Comparison of ENCODE assay signal across 16 mouse cellular contexts in the genomic region with DNA sequence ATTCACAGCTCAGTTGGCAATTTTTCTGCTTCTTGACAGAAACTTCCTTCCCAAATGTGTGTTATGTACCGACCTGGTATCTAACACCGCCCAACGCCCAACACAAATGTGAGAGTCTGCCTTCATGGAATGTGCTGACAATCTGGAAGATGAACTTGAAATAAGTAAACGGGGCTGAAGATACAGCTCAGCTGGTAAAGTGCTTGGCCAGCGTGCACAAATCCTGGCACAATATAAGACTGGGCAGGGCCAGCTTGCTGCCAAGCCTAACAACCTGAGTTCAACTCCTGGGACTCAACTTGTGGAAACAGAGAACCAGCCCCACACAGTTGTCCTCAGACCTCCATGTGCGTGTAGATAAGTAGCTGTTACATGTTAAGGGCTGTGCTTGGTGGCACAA. TPM values are rescaled to one million over a fixed set of nuclear protein-coding genes. Genes with fewer than 3 reads are reported as not detected.
"Had no signal": no experiment of that assay in that cellular context is flagged by ENCODE, and none has a peak within 500 bp of the region (broad histone marks: within the 10 kb centered on the region; RNA-seq: fewer than 3 reads in every experiment).

No protein-coding gene starts in this region.

- H3K4me3 ChIP-seq: lung, embryonic 15.5 days; megakaryocyte, embryonic 14.5 days; midbrain, embryonic 13.5 days; midbrain, embryonic 15.5 days; neural tube, embryonic 12.5 days; stomach, embryonic 15.5 days had no signal

- H3K36me3 ChIP-seq: lung, embryonic 15.5 days; midbrain, embryonic 13.5 days; midbrain, embryonic 15.5 days; neural tube, embryonic 12.5 days; stomach, embryonic 15.5 days had no signal

- H3K4me2 ChIP-seq: lung, embryonic 15.5 days; midbrain, embryonic 11.5 days; midbrain, embryonic 13.5 days; midbrain, embryonic 15.5 days; neural tube, embryonic 12.5 days; stomach, embryonic 15.5 days had no signal

- H3K9ac ChIP-seq: lung, embryonic 15.5 days; midbrain, embryonic 13.5 days; midbrain, embryonic 15.5 days; neural tube, embryonic 12.5 days; stomach, embryonic 15.5 days had no signal

- ATAC-seq: lung, postnatal 0 days; midbrain, embryonic 13.5 days; midbrain, embryonic 15.5 days had no signal

- H3K9me3 ChIP-seq: lung, embryonic 15.5 days; megakaryocyte, embryonic 14.5 days; midbrain, embryonic 13.5 days; midbrain, embryonic 15.5 days; neural tube, embryonic 12.5 days; stomach, embryonic 15.5 days had no signal

- H3K27me3 ChIP-seq: lung, embryonic 15.5 days; megakaryocyte, embryonic 14.5 days; midbrain, embryonic 13.5 days; midbrain, embryonic 15.5 days; neural tube, embryonic 12.5 days; stomach, embryonic 15.5 days had no signal

- DNase-seq: lung, adult 2 months; lung, postnatal 14 days; lung, postnatal 36 days; right cerebral cortex, postnatal 14 days; thymus, adult 2 months; thymus, postnatal 25 days had no signal

- H3K27ac ChIP-seq: lung, embryonic 15.5 days; macrophage; midbrain, embryonic 13.5 days; midbrain, embryonic 15.5 days; neural tube, embryonic 12.5 days; stomach, embryonic 15.5 days; stomach, postnatal 0 days had no signal

RNA-seq across cellular contexts. Expression of a gene that starts 48.2 kb away (rescaled TPM):
- polyA plus RNA-seq: macrophage had no signal
